Mouse (Mus musculus): Measurements from ENCODE around the gene Vmn2r118. TPM values are rescaled to one million over a fixed set of nuclear protein-coding genes. Genes with fewer than 3 reads are reported as not detected.

Gene Vmn2r118
- not detected for total RNA-seq (2023)

DNA sequence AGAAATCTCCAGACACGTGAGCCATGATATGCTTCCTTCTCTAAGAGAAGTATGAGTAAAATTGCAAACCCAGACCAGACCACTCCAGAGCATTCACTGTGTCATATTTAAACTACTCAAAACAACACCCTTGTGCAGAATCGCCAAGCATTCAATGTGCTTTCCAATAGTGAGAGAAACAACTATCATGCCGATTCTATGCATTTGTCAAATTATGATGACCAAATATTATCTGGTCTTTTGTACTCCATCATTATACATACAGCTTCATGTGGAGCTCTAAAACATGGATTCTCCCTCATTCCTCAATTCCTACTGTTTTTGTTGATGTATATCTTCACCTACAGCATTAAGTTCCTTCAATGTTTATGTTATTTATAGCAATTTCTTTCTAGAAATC, at the start of gene Vmn2r118:
Gene Vmn2r118, minus strand, starts transcription at position 101 of the 400 bp plus-strand sequence.

Other genes starting within 250 kb of the Vmn2r118 start
- not detected for gene St6gal2, start 179.8 kb downstream of the Vmn2r118 start, total RNA-seq (2023)
- gene Pot1b, start 87.4 kb upstream of the Vmn2r118 start, total RNA-seq (2023) = 39.2 TPM
- gene Adgre4, start 124.8 kb upstream of the Vmn2r118 start, total RNA-seq (2023) = 0.98 TPM